Mouse (Mus musculus): ENCODE measurements around the gene Nfia. TPM values are rescaled to one million over a fixed set of nuclear protein-coding genes. Genes with fewer than 3 reads are reported as not detected.

The Nfia gene
- polyA plus RNA-seq, 1 experiment: 1.4 TPM

GRCm38 (mm10) chr4:97751483-97752251 is 20.9 kb upstream of the Nfia start:
- Histone ChIP-seq H3K4me1 (ENCODE audit: control insufficient read depth, insufficient read depth, low read length) (no peaks in the 10 kb centered on the region), H3K36me3 (ENCODE audit: control insufficient read depth, insufficient read depth, low read length, poor library complexity, severe bottlenecking) (no peaks in the 10 kb centered on the region), H3K9me3 (replicated peaks; ENCODE audit: control insufficient read depth, insufficient read depth, low read length, poor library complexity, severe bottlenecking) (no peaks in the 10 kb centered on the region), H3K9ac (ENCODE audit: low read depth, poor library complexity, severe bottlenecking) (no peak overlapping the region; the same call in 1 of the 2 replicates), H3K27ac (ENCODE audit: insufficient read depth, low read length) (no peak overlapping the region), H3K27me3 (ENCODE audit: control insufficient read depth, insufficient read depth, low read length, poor library complexity, severe bottlenecking) (peaks cover 15% of the 10 kb centered on the region), H3K4me3 (ENCODE audit: low read depth, low read length) (peak overlapping the region; percentile 39)
- TF ChIP-seq EP300 (IDR thresholded peaks at IDR 0.05; ENCODE audit: insufficient read depth, low read depth, low read length) (no peak), POLR2A (IDR thresholded peaks at IDR 0.05; ENCODE audit: insufficient read depth, low read length) (no peak), CTCF (IDR thresholded peaks at IDR 0.05; ENCODE audit: low read depth, low read length) (no peak)

GRCm38 (mm10) chr4:97752276-97753010 is 20.1 kb upstream of the Nfia start:
- H3K9me3 ChIP-seq (replicated peaks; ENCODE audit: control insufficient read depth, insufficient read depth, low read length, poor library complexity, severe bottlenecking): no peaks in the 10 kb centered on the region
- H3K4me1 ChIP-seq (ENCODE audit: control insufficient read depth, insufficient read depth, low read length): no peaks in the 10 kb centered on the region
- no peak overlapping the region for H3K27ac ChIP-seq (ENCODE audit: insufficient read depth, low read length)
- H3K36me3 ChIP-seq (ENCODE audit: control insufficient read depth, insufficient read depth, low read length, poor library complexity, severe bottlenecking): no peaks in the 10 kb centered on the region
- H3K4me3 ChIP-seq (ENCODE audit: low read depth, low read length): no peak overlapping the region
- H3K27me3 ChIP-seq (ENCODE audit: control insufficient read depth, insufficient read depth, low read length, poor library complexity, severe bottlenecking): peaks cover 15% of the 10 kb centered on the region
- no peak overlapping the region for H3K9ac ChIP-seq (ENCODE audit: low read depth, poor library complexity, severe bottlenecking)
- TF ChIP-seq CTCF (IDR thresholded peaks at IDR 0.05; ENCODE audit: low read depth, low read length) (no peak), POLR2A (IDR thresholded peaks at IDR 0.05; ENCODE audit: insufficient read depth, low read length) (no peak), EP300 (IDR thresholded peaks at IDR 0.05; ENCODE audit: insufficient read depth, low read depth, low read length) (no peak)

- no peak overlapping the region for H3K27ac ChIP-seq (ENCODE audit: insufficient read depth, low read length)
- H3K36me3 ChIP-seq (ENCODE audit: control insufficient read depth, insufficient read depth, low read length, poor library complexity, severe bottlenecking): no peaks in the 10 kb centered on the region
- no peaks in the 10 kb centered on the region for H3K4me1 ChIP-seq (ENCODE audit: control insufficient read depth, insufficient read depth, low read length)
- H3K9ac ChIP-seq (ENCODE audit: low read depth, poor library complexity, severe bottlenecking): no peak overlapping the region
- no peak overlapping the region for H3K4me3 ChIP-seq (ENCODE audit: low read depth, low read length)
- TF ChIP-seq CTCF (IDR thresholded peaks at IDR 0.05; ENCODE audit: low read depth, low read length) (no peak), POLR2A (IDR thresholded peaks at IDR 0.05; ENCODE audit: insufficient read depth, low read length) (no peak), EP300 (IDR thresholded peaks at IDR 0.05; ENCODE audit: insufficient read depth, low read depth, low read length) (no peak)
- peaks cover 18% of the 10 kb centered on the region for H3K27me3 ChIP-seq (ENCODE audit: control insufficient read depth, insufficient read depth, low read length, poor library complexity, severe bottlenecking)
- H3K9me3 ChIP-seq (replicated peaks; ENCODE audit: control insufficient read depth, insufficient read depth, low read length, poor library complexity, severe bottlenecking): no peaks in the 10 kb centered on the region
Measured at GRCm38 (mm10) chr4:97753521-97753920, 19.0 kb upstream of the Nfia start.

- Histone ChIP-seq H3K9me3 (replicated peaks; ENCODE audit: control insufficient read depth, insufficient read depth, low read length, poor library complexity, severe bottlenecking) (peaks cover 4% of the 10 kb centered on the region), H3K27me3 (ENCODE audit: control insufficient read depth, insufficient read depth, low read length, poor library complexity, severe bottlenecking) (peaks cover 19% of the 10 kb centered on the region), H3K9ac (ENCODE audit: low read depth, poor library complexity, severe bottlenecking) (no peak overlapping the region), H3K36me3 (ENCODE audit: control insufficient read depth, insufficient read depth, low read length, poor library complexity, severe bottlenecking) (no peaks in the 10 kb centered on the region), H3K4me1 (ENCODE audit: control insufficient read depth, insufficient read depth, low read length) (no peaks in the 10 kb centered on the region), H3K4me3 (ENCODE audit: low read depth, low read length) (no peak overlapping the region), H3K27ac (ENCODE audit: insufficient read depth, low read length) (no peak overlapping the region)
- TF ChIP-seq CTCF (IDR thresholded peaks at IDR 0.05; ENCODE audit: low read depth, low read length) (no peak), POLR2A (IDR thresholded peaks at IDR 0.05; ENCODE audit: insufficient read depth, low read length) (no peak), EP300 (IDR thresholded peaks at IDR 0.05; ENCODE audit: insufficient read depth, low read depth, low read length) (no peak)
Measured at GRCm38 (mm10) chr4:97754241-97754640, 18.3 kb upstream of the Nfia start.

- TF ChIP-seq CTCF (IDR thresholded peaks at IDR 0.05; ENCODE audit: low read depth, low read length) (no peak), EP300 (IDR thresholded peaks at IDR 0.05; ENCODE audit: insufficient read depth, low read depth, low read length) (no peak), POLR2A (IDR thresholded peaks at IDR 0.05; ENCODE audit: insufficient read depth, low read length) (no peak)
- H3K36me3 ChIP-seq (ENCODE audit: control insufficient read depth, insufficient read depth, low read length, poor library complexity, severe bottlenecking): no peaks in the 10 kb centered on the region
- peaks cover 17% of the 10 kb centered on the region for H3K27me3 ChIP-seq (ENCODE audit: control insufficient read depth, insufficient read depth, low read length, poor library complexity, severe bottlenecking)
- peak overlapping the region; percentile 48 for H3K4me3 ChIP-seq (ENCODE audit: low read depth, low read length)
- H3K9ac ChIP-seq (ENCODE audit: low read depth, poor library complexity, severe bottlenecking): no peak overlapping the region
- H3K27ac ChIP-seq (ENCODE audit: insufficient read depth, low read length): no peak overlapping the region
- H3K9me3 ChIP-seq (replicated peaks; ENCODE audit: control insufficient read depth, insufficient read depth, low read length, poor library complexity, severe bottlenecking): peaks cover 4% of the 10 kb centered on the region
- no peaks in the 10 kb centered on the region for H3K4me1 ChIP-seq (ENCODE audit: control insufficient read depth, insufficient read depth, low read length)
Measured at GRCm38 (mm10) chr4:97757207-97757977, 15.1 kb upstream of the Nfia start.
